Mouse (Mus musculus) cortical plate, adult 2 months (tissue): ENCODE results near the gene D630039A03Rik.

Experiments used
- CTCF ChIP-seq: fragments of 200-500 bp; IDR thresholded peaks from 2 replicates; pipeline ENCODE4 v1.5.1; 2011; ENCODE audit warnings: mild to moderate bottlenecking, control low read depth, low read length; ENCODE audit not compliant: insufficient read depth; ENCODE audit errors: extremely low read depth
- POLR2A ChIP-seq: fragments of 200-500 bp; IDR thresholded peaks from 2 replicates; pipeline ENCODE4 v1.6.1; 2011; ENCODE audit warnings: mild to moderate bottlenecking, low read length, control low read depth; ENCODE audit not compliant: insufficient read depth; ENCODE audit errors: extremely low read depth

- peak; percentile 83 for TF ChIP-seq POLR2A
- no peak for TF ChIP-seq CTCF
Observed at GRCm38 (mm10) chr4:57956029-57956960, 40.2 kb upstream of the D630039A03Rik start, which contains the start of gene Txn1.
